Mouse (Mus musculus) T-cell, adult 2 months (primary cell): ENCODE data around the gene Tshb.

Experiments
- DNase-seq: peaks from one replicate; pipeline ENCODE4 v3.0.0; 2022; ENCODE audit warnings: low spot score

Tshb gene

DNA sequence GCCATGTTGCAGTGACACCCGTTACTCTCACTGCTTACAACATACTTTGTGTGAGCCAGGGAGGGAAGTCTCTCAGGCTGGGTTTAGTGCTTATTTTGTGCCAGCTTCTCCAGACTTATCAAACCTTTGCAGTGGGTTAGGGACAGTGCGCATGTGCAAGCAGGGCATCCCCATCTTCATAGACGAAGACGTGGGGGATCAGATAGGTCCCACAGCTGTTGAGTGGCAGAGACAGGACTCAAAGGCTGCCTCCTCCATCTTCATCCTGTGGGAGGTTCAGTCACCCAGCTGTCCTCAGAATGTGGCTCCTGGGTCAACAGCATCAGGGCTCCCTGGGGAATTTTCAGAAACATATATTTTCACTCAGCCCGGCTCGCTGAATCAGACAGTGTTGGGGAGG lies 46.1 kb downstream of the Tshb start:
- DNase-seq, result no peak

DNA sequence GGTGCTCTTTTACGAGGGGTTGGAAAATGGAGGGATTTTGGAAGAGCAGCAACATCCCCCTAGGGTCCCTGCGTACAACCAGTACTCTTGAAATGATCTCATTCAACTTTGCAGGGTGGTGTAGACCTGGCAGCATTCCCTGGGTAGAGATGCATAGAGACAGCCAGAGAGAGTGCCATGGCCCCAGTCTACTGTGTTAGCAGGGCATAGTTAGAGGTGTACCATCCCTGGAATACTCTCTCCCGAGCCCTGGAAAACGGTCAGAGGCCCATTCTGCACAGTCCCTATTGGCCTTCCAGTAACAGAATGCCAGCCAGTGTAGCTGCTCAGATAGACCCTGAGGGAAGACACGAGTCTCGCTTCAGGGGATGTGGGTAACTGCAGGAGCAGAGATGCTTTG lies 46.9 kb downstream of the Tshb start:
- DNase-seq, result no peak

DNA sequence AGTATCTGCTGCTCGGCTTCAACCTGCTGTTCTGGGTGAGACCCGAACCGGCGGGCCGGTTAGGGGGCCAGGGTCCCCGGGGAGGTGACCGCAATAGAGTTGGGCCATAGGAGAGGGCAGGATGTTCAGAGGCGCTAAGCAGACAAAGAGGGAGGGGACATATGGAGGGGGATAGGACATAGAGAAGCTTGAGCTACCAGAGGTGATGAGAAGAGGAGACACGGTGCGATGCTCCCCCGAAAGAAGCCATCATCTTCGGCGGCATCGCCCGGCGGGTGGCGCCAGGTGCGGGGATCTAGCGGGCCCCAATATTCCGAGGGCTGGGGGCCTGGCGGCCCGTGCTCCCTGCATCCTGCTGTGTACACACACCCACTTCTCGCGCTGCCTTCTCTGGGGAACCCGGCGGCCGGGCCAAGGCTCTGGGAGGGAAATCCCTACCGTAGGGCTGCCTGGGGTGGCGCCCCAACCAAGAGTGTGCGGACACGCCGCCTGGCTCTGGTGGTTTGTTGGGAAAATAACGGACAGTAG lies 47.4 kb downstream of the Tshb start:
- peak; percentile 41 for DNase-seq

GRCm38 (mm10) chr3:102734313-102735030 lies 48.0 kb downstream of the Tshb start, which contains the start of gene Tspan2:
Tspan2 (plus strand) TSS chr3:102734529.
- peak; percentile 28 for DNase-seq

- no peak for DNase-seq
These were observed 48.6 kb downstream of the Tshb start for GRCm38 (mm10) chr3:102733936-102734312.

DNA sequence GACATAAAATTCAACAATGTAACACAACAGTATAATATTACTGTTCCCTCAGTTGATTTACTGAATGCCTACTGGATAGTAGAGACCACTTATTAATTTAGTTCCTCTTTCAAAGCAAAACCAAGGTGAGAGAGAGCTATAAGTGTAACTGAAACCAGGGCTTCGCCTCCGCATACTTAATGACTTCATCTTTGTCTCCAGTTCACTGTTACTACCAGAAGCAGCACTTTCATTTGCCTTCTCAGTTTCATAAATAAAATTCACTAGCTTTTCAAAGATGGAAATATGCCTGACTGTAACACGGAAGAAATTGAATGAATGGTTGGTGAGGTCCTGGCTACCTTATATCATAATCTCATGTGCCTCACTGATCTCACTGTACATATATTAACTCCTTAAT lies 49.5 kb downstream of the Tshb start:
- no peak for DNase-seq

- DNase-seq, result no peak
These were observed 49.9 kb downstream of the Tshb start for GRCm38 (mm10) chr3:102732619-102733018.

GRCm38 (mm10) chr3:102731112-102731511 lies 51.4 kb downstream of the Tshb start:
- DNase-seq, result no peak

GRCm38 (mm10) chr3:102729416-102729815 lies 53.1 kb downstream of the Tshb start:
- no peak for DNase-seq
